Mouse (Mus musculus): ENCODE measurements at regions not wholly inside any gene's neighbourhood (a gene's known extent, or its start where the extent isn't known, plus 50 kb on each side); places are given as distances from the start of the nearest gene placed in this dataset.
A peak's percentile ranks its signal among the peaks of the same experiment; 100 is the strongest.

DNA sequence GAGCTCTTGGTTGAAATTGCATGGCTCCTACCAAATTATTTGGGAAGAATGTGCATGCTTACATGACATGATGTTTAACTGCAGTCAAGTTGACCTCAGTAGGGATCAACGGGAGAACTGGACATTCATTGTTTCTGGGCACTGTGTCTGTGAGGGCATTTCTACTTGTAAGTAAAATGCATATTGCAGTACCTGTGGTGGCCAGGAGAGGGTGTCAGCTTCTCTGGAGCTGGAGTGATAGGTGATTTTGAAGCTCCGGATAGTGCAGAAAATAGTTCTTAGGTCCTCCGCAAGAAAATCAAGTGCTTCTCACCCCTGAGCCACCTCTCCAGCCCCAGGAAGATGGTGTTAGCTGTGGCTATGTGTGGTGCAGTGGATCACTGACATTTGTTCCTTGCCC is 396.7 kb downstream of the Fam19a5 start:
- WGBS: 61% methylated on average over 3 of the region's 3 CpGs
- Histone ChIP-seq H3K9ac (no peak overlapping the region), H3K27ac (no peak overlapping the region), H3K4me3 (no peak overlapping the region), H3K36me3 (ENCODE audit: poor library complexity, severe bottlenecking) (no peaks in the 10 kb centered on the region), H3K4me2 (no peak overlapping the region), H3K9me3 (replicated peaks) (no peaks in the 10 kb centered on the region), H3K4me1 (peaks cover 5% of the 10 kb centered on the region; the same call in 1 of the 2 replicates), H3K27me3 (no peaks in the 10 kb centered on the region)
- ATAC-seq: no peak

DNA sequence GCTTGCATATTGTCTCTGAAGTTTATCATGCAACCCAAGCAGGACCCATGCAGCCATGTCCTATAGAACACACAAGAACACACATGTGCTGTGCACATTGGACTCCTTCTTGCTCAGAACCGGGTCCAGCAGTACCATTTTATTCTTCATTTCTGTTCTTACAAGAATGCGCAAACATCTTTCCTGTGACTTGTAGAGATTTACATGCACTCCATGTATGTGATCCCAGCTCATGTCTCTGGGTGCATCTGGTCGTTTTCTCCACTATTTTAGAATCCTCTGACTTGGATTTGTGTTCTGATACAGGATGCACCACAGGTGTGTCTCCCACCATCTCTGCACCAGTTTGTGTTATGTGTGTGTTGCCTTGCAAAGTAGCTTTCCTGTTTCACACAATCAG is 408.4 kb downstream of the Fam19a5 start:
- H3K4me1 ChIP-seq: no peaks in the 10 kb centered on the region
- no peak overlapping the region for H3K9ac ChIP-seq
- no peak overlapping the region for H3K4me3 ChIP-seq
- H3K4me2 ChIP-seq: no peak overlapping the region
- no peaks in the 10 kb centered on the region for H3K9me3 ChIP-seq (replicated peaks)
- 80% methylated on average over 3 of the region's 3 CpGs for WGBS
- ATAC-seq: no peak
- H3K36me3 ChIP-seq (ENCODE audit: poor library complexity, severe bottlenecking): no peaks in the 10 kb centered on the region
- no peak overlapping the region for H3K27ac ChIP-seq
- H3K27me3 ChIP-seq: no peaks in the 10 kb centered on the region

GRCm38 (mm10) chr15:87955685-87956256 is 411.7 kb downstream of the Fam19a5 start:
- Histone ChIP-seq H3K4me3 (no peak overlapping the region), H3K4me1 (no peaks in the 10 kb centered on the region), H3K27me3 (no peaks in the 10 kb centered on the region), H3K9ac (no peak overlapping the region), H3K36me3 (ENCODE audit: poor library complexity, severe bottlenecking) (no peaks in the 10 kb centered on the region), H3K27ac (no peak overlapping the region), H3K4me2 (no peak overlapping the region), H3K9me3 (replicated peaks) (no peaks in the 10 kb centered on the region)
- ATAC-seq: no peak
- 79% methylated on average over 5 of the region's 5 CpGs for WGBS

DNA sequence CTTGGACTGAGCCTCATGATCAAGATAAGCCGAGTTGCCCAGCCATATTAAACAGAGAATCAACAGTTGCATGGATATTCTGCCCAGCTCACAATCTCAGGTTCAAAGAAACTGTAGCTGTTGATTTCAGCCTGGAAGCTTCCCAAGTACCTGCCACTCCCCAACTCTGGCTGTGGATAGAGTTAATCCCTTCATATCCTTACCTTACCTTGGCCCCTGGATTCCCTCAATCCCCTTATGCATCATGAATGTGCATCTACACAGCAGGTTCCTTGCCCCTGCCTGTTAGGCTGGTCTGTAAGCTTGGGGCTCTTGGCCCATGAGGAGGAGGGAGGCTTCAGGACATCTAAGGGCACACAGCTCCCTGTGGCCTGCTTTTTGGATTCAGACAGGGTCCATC is 414.8 kb downstream of the Fam19a5 start:
- WGBS: 81% methylated on average over 1 of the region's 1 CpGs
- no peaks in the 10 kb centered on the region for H3K36me3 ChIP-seq (ENCODE audit: poor library complexity, severe bottlenecking)
- ATAC-seq: no peak

DNA sequence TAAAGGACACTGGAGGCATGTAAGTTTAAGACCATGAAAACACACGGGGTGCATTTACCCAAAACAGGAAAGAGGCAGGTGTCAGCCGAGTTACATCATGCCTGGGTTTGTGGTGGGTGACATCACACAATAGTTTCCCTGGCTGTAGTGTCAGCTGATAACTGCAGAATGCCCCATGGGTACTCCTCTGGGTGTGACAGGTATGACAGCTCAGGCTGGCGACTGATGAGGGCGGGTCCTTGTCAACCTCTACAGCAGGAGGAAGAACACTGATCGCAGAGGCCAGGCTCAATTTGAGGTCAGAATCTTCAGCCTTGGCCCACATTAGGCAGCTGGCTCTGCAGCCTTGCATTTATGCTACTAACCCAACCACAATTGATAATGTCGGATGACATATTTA is 428.5 kb downstream of the Fam19a5 start:
- ATAC-seq: no peak
- Histone ChIP-seq H3K4me1 (no peaks in the 10 kb centered on the region), H3K36me3 (ENCODE audit: poor library complexity, severe bottlenecking) (no peaks in the 10 kb centered on the region), H3K27me3 (no peaks in the 10 kb centered on the region), H3K4me3 (no peak overlapping the region), H3K27ac (no peak overlapping the region), H3K9ac (no peak overlapping the region), H3K4me2 (no peak overlapping the region), H3K9me3 (replicated peaks) (no peaks in the 10 kb centered on the region)
- WGBS: 90% methylated on average over 6 of the region's 6 CpGs

More for the DNA sequence above, 414.8 kb downstream of the Fam19a5 start:
- Histone ChIP-seq H3K9me3 (replicated peaks) (no peaks in the 10 kb centered on the region), H3K4me2 (no peak overlapping the region), H3K27ac (no peak overlapping the region), H3K4me3 (no peak overlapping the region), H3K4me1 (no peaks in the 10 kb centered on the region), H3K9ac (no peak overlapping the region), H3K27me3 (no peaks in the 10 kb centered on the region)

DNA sequence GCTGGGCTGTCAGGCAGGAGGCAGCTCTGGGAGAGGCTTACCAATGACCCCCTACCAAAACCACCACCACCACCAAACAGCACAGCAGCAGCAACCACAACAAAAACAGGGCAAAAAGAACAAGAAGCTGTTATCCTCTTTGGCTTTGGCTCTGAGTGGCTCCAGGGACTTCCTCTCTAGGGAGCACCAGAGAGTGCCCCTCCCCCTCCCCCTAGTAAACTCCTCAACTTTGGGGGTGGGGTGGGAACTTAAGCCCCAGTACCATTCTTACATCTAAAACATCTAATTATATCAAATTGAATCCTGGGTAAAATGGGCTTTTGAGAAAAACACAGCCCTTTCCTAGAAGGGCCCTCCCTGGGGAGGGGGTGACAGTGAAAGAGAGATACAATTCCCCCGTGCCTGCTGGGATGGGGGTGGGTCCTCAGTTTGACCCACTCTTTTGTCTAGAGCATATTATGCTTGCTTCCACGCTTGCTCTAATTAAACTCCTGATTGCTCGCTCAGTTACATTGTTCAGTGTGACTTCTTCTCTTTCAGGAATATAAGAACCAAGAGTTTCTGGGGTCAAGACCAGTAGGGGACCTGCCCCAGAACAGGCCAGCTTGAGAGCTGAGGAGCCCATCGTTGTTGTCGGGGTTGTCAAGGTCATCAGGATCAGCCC is 443.4 kb downstream of the Fam19a5 start:
- Histone ChIP-seq H3K9ac (no peak overlapping the region), H3K4me3 (no peak overlapping the region), H3K9me3 (replicated peaks) (no peaks in the 10 kb centered on the region), H3K36me3 (ENCODE audit: poor library complexity, severe bottlenecking) (no peaks in the 10 kb centered on the region), H3K4me1 (peaks cover 22% of the 10 kb centered on the region), H3K27ac (no peak overlapping the region), H3K27me3 (no peaks in the 10 kb centered on the region; the same call in 1 of the 2 replicates), H3K4me2 (no peak overlapping the region)
- WGBS: 3% methylated on average over 5 of the region's 5 CpGs
- ATAC-seq: no peak

DNA sequence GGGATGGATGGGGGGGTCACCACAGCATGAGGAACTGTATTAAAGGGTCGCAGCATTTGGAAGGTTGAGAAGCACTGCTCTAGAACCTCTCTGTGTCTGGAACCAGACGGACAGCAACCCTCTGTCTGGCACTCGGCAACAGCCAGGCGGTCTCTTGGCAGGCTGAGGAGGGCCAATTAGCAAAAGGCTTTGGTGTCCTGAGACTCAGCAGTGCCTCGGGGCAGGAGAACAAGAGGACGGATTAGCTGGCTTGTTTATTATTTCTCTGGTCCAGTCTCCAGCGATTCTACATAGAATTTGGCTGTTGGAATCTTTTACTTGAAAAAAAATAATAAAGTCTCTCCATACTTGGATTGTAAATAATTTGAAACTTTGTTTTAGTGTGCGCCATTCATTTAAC is 450.4 kb downstream of the Fam19a5 start:
- H3K36me3 ChIP-seq (ENCODE audit: poor library complexity, severe bottlenecking): no peaks in the 10 kb centered on the region
- ATAC-seq: no peak
- H3K4me1 ChIP-seq: no peaks in the 10 kb centered on the region
- H3K27me3 ChIP-seq: no peaks in the 10 kb centered on the region
- H3K4me3 ChIP-seq: no peak overlapping the region
- H3K27ac ChIP-seq: no peak overlapping the region
- H3K9me3 ChIP-seq (replicated peaks): no peaks in the 10 kb centered on the region
- 28% methylated on average over 8 of the region's 8 CpGs for WGBS
- H3K4me2 ChIP-seq: no peak overlapping the region
- H3K9ac ChIP-seq: no peak overlapping the region

GRCm38 (mm10) chr15:88017076-88017475 is 473.0 kb downstream of the Fam19a5 start:
- Histone ChIP-seq H3K4me1 (no peaks in the 10 kb centered on the region), H3K27ac (no peak overlapping the region), H3K27me3 (no peaks in the 10 kb centered on the region), H3K9me3 (replicated peaks) (peaks cover 5% of the 10 kb centered on the region; the same call in 1 of the 2 replicates), H3K4me2 (no peak overlapping the region), H3K36me3 (ENCODE audit: poor library complexity, severe bottlenecking) (no peaks in the 10 kb centered on the region), H3K9ac (no peak overlapping the region), H3K4me3 (no peak overlapping the region)
- ATAC-seq: no peak
- WGBS: 91% methylated on average over 5 of the region's 5 CpGs

GRCm38 (mm10) chr15:88032751-88033150 is 488.7 kb downstream of the Fam19a5 start:
- Histone ChIP-seq H3K9me3 (replicated peaks) (no peaks in the 10 kb centered on the region), H3K36me3 (ENCODE audit: poor library complexity, severe bottlenecking) (no peaks in the 10 kb centered on the region), H3K27ac (no peak overlapping the region), H3K9ac (no peak overlapping the region), H3K4me3 (no peak overlapping the region), H3K4me2 (no peak overlapping the region), H3K27me3 (no peaks in the 10 kb centered on the region; the same call in 1 of the 2 replicates), H3K4me1 (peaks cover 16% of the 10 kb centered on the region)
- ATAC-seq: no peak
- 81% methylated on average over 11 of the region's 11 CpGs for WGBS

GRCm38 (mm10) chr15:88033725-88034124 is 489.6 kb downstream of the Fam19a5 start:
- H3K36me3 ChIP-seq (ENCODE audit: poor library complexity, severe bottlenecking): no peaks in the 10 kb centered on the region
- no peak overlapping the region for H3K4me2 ChIP-seq
- H3K4me3 ChIP-seq: no peak overlapping the region
- no peak overlapping the region for H3K9ac ChIP-seq
- 71% methylated on average over 4 of the region's 4 CpGs for WGBS
- peaks cover 16% of the 10 kb centered on the region for H3K4me1 ChIP-seq
- H3K27me3 ChIP-seq: no peaks in the 10 kb centered on the region; the same call in 1 of the 2 replicates
- no peak overlapping the region for H3K27ac ChIP-seq
- H3K9me3 ChIP-seq (replicated peaks): no peaks in the 10 kb centered on the region
- ATAC-seq: no peak

GRCm38 (mm10) chr15:88035486-88035885 is 491.4 kb downstream of the Fam19a5 start:
- Histone ChIP-seq H3K4me2 (no peak overlapping the region), H3K9me3 (replicated peaks) (no peaks in the 10 kb centered on the region), H3K4me1 (peaks cover 14% of the 10 kb centered on the region), H3K4me3 (no peak overlapping the region), H3K27ac (no peak overlapping the region), H3K27me3 (no peaks in the 10 kb centered on the region; the same call in 1 of the 2 replicates), H3K9ac (no peak overlapping the region), H3K36me3 (ENCODE audit: poor library complexity, severe bottlenecking) (no peaks in the 10 kb centered on the region)
- 89% methylated on average over 8 of the region's 8 CpGs for WGBS
- ATAC-seq: no peak

GRCm38 (mm10) chr15:88036146-88037000 is 492.3 kb downstream of the Fam19a5 start:
- no peaks in the 10 kb centered on the region for H3K9me3 ChIP-seq (replicated peaks)
- peaks cover 14% of the 10 kb centered on the region for H3K4me1 ChIP-seq
- peak; percentile 59; the same call in 1 of the 2 replicates for ATAC-seq
- no peaks in the 10 kb centered on the region for H3K36me3 ChIP-seq (ENCODE audit: poor library complexity, severe bottlenecking)
- peak overlapping the region; percentile 24; the same call in 1 of the 2 replicates for H3K4me2 ChIP-seq
- WGBS: 62% methylated on average over 22 of the region's 22 CpGs
- H3K27me3 ChIP-seq: no peaks in the 10 kb centered on the region; the same call in 1 of the 2 replicates
- H3K4me3 ChIP-seq: no peak overlapping the region
- H3K27ac ChIP-seq: peak overlapping the region; percentile 70
- H3K9ac ChIP-seq: no peak overlapping the region
